Mouse (Mus musculus): ENCODE results near the gene Srpx2. TPM values are rescaled to one million over a fixed set of nuclear protein-coding genes. Genes with fewer than 3 reads are reported as not detected.

The Srpx2 gene
- 0.19 TPM in 1 of 2 replicates, not detected in the other for polyA plus RNA-seq (2012; ENCODE audit: low replicate concordance)

DNA sequence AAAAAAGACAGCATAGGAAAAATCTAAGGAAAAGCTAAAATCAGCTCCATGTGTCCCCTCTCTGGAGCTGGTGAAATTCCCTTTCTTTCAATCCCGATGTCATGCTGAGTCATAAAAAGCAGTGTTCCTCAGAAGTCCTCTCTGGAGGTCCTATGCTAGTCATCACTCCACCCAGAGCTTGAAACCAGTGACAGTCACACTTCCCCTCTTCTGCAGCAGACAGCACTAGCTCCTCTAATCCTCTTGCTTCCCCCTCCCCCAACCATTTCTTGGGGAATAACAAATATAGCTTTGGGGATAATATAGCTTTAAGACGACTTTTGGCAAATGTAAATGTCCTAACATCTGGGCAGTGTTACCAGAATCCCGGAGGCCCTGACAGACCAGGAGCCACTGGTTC, at the start of gene Srpx2:
Srpx2 (plus strand) TSS at position 166 of the 400 bp plus-strand sequence.

GRCm38 (mm10) chrX:133898014-133898542, 10.1 kb upstream of the Srpx2 start, which contains the start of gene Tspan6:
Gene Tspan6 (minus strand): TSS chrX:133898429.

DNA sequence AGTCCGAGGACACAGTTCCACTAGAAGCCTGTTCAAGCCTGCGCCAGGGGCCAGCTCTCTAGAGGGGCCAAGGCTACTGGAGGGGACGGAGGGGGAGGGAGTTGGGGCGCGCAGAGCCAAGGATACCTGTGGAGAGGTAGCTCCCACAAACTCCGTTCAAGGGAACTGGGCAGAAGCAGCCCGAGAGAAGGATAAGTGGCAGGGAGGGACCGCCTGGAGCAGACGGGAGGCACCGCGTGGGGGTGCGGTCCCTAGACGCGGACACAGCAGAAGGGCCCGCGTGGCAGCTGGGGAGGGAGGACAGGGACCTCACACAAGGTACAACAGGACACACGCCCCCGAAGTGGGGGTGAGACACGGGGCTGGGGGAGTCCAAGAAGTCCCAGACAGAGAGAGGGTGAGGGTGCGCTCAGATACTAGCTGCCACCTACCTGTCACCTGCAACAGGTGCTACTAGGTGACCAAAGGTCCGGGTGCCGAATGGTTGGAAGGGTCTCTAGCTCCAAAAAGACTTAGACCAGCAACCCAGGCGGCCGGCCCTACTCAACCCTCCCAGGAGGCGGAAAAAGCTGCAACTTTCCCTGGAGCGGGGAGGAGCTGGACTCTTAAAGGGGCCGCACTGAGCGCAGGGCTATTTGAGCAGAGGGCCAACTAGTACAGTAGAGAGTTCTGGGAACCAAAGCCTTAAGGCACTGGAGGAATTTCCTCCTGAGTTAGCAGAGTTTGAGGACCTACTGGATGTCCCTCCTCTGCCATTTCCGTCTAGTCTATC, 73.2 kb downstream of the Srpx2 start, which contains the start of gene Sytl4:
Sytl4 (minus strand) TSS at position 582 of the 772 bp plus-strand sequence.

Other genes starting within 250 kb of the Srpx2 start
- 0.01 TPM in 1 of 2 replicates, not detected in the other for gene Pcdh19, start 219.4 kb upstream of the Srpx2 start, polyA plus RNA-seq (2012; ENCODE audit: low replicate concordance)
- gene Tnmd, start 57.4 kb upstream of the Srpx2 start, polyA plus RNA-seq (2012; ENCODE audit: low replicate concordance) = not detected in 2 replicates
- 0.77 TPM in 1 of 2 replicates, not detected in the other for gene Tspan6, start 10.0 kb upstream of the Srpx2 start, polyA plus RNA-seq (2012; ENCODE audit: low replicate concordance)
- not detected in 2 replicates for gene Sytl4, start 73.4 kb downstream of the Srpx2 start, polyA plus RNA-seq (2012; ENCODE audit: low replicate concordance)
- gene Cstf2, start 150.8 kb downstream of the Srpx2 start, polyA plus RNA-seq (2012; ENCODE audit: low replicate concordance) = 11.7 and 44.7 TPM in 2 replicates

Data from leukemia stem cell, adult 10-12 weeks (primary cell).